ENCODE assay signal across 13 mouse cellular contexts in genomic region chr10:9605635-9606034, GRCm38 (mm10).
DNase-seq lines count a peak whose midpoint lies in the region; ATAC-seq lines count a peak whose summit lies in the region.
"Had no signal": no experiment of that assay in that cellular context is flagged by ENCODE, and none has a peak within 500 bp of the region (broad histone marks: within the 10 kb centered on the region; RNA-seq: fewer than 3 reads in every experiment).

No protein-coding gene starts in this region.

- no peaks in the 10 kb centered on the region for H3K4me1 ChIP-seq in heart, embryonic 11.5 days (ENCODE audit: control insufficient read depth, insufficient read depth, low read length)
- H3K4me1 ChIP-seq: liver, embryonic 13.5 days had no signal

- H3K36me3 ChIP-seq in heart, embryonic 11.5 days (ENCODE audit: control insufficient read depth, insufficient read depth, low read length): no peaks in the 10 kb centered on the region
- H3K36me3 ChIP-seq: forebrain, embryonic 15.5 days; liver, embryonic 13.5 days had no signal

- no peaks in the 10 kb centered on the region for H3K9me3 ChIP-seq in heart, embryonic 11.5 days (replicated peaks; ENCODE audit: control insufficient read depth, low read length)
- H3K9me3 ChIP-seq: forebrain, embryonic 15.5 days; liver, embryonic 13.5 days had no signal

- no peak for ATAC-seq in heart, embryonic 11.5 days (replicated peaks; ENCODE audit: insufficient number of reproducible peaks, low FRiP score, low TSS enrichment)
- ATAC-seq: forebrain, embryonic 15.5 days had no signal

- peak; percentile 90 for DNase-seq in heart, adult 11 months
- DNase-seq in retina, adult 2 months (ENCODE audit: low read depth, low spot score): peak; percentile 8
- DNase-seq in retina, embryonic 14.5 days (ENCODE audit: low spot score): no peak
- peak; percentile 23 to 31 for DNase-seq in heart, postnatal 36 days
- no peak for DNase-seq in left cerebral cortex, adult 8-10 months (ENCODE audit: low spot score in 2 of 2)
- DNase-seq in natural killer cell, adult 2 months (ENCODE audit: low spot score in 2 of 2): no peak
- no peak for DNase-seq in thymus, postnatal 36 days
- DNase-seq: kidney, postnatal 4 days; liver, embryonic 13.5 days; thymus, postnatal 4 days had no signal

- no peak overlapping the region for H3K4me2 ChIP-seq in heart, embryonic 11.5 days
- H3K4me2 ChIP-seq: forebrain, embryonic 15.5 days; liver, embryonic 13.5 days had no signal

- H3K27me3 ChIP-seq in heart, embryonic 11.5 days (ENCODE audit: control insufficient read depth, insufficient read depth, low read length): no peaks in the 10 kb centered on the region
- H3K27me3 ChIP-seq: CH12.LX; forebrain, embryonic 15.5 days; liver, embryonic 13.5 days had no signal

- no peak overlapping the region for H3K27ac ChIP-seq in heart, embryonic 11.5 days (ENCODE audit: low read depth, low read length)
- H3K27ac ChIP-seq: forebrain, embryonic 15.5 days; liver, embryonic 13.5 days had no signal

- 91% methylated on average over 5 of the region's 5 CpGs for WGBS in heart, embryonic 11.5 days (ENCODE audit: insufficient replicate concordance)

- no peak overlapping the region for H3K9ac ChIP-seq in heart, embryonic 11.5 days (ENCODE audit: low read depth, low read length)
- H3K9ac ChIP-seq: forebrain, embryonic 15.5 days; liver, embryonic 13.5 days had no signal

- intact Hi-C loops in heart, postnatal 36 days (cut with DNase I): no loop called here

- H3K4me3 ChIP-seq in heart, embryonic 11.5 days (ENCODE audit: low read depth, low read length): no peak overlapping the region
- H3K4me3 ChIP-seq: forebrain, embryonic 15.5 days; liver, embryonic 13.5 days had no signal

Comparison
In these comparisons a context has a peak if more than half of its experiments do, and no peak if none do; other contexts are left out.
1. DNase-seq: peak in heart, adult 11 months (single experiment), retina, adult 2 months (single experiment) and heart, postnatal 36 days (2 of 2); none in retina, embryonic 14.5 days (single experiment), left cerebral cortex, adult 8-10 months (0 of 2), natural killer cell, adult 2 months (0 of 2) and thymus, postnatal 36 days (0 of 2).